Mouse (Mus musculus): ENCODE measurements at regions not wholly inside any gene's neighbourhood (a gene's known extent, or its start where the extent isn't known, plus 50 kb on each side); places are given as distances from the start of the nearest gene placed in this dataset.

GRCm38 (mm10) chr13:79286181-79286580 lies 1086.6 kb upstream of the Nr2f1 start:
- TF ChIP-seq CTCF (IDR thresholded peaks at IDR 0.05; ENCODE audit: borderline replicate concordance, insufficient read depth, low read length) (no peak), POLR2A (IDR thresholded peaks at IDR 0.05; ENCODE audit: low read depth, low read length) (no peak)

Measured in embryonic fibroblast, embryonic 13.5 days (primary cell).